ENCODE assay signal across 13 mouse cellular contexts in genomic region chr9:62353784-62354183, GRCm38 (mm10). TPM values are rescaled to one million over a fixed set of nuclear protein-coding genes. Genes with fewer than 3 reads are reported as not detected.
DNase-seq lines count a peak whose midpoint lies in the region; ATAC-seq lines count a peak whose summit lies in the region.
"Had no signal": no experiment of that assay in that cellular context is flagged by ENCODE, and none has a peak within 500 bp of the region (broad histone marks: within the 10 kb centered on the region; RNA-seq: fewer than 3 reads in every experiment).

No protein-coding gene starts in this region.

- no peak overlapping the region for H3K4me3 ChIP-seq in forebrain, embryonic 10.5 days
- no peak overlapping the region for H3K4me3 ChIP-seq in forebrain, embryonic 14.5 days (ENCODE audit: low read depth, low read length)
- H3K4me3 ChIP-seq: embryonic facial prominence, embryonic 12.5 days; neural tube, embryonic 13.5 days had no signal

- DNase-seq in forebrain, embryonic 10.5 days (ENCODE audit: extremely low spot score, low spot score) = no peak
- DNase-seq in forebrain, embryonic 14.5 days (ENCODE audit: low spot score) = no peak
- DNase-seq in MEL-GATA-1-ER (ENCODE audit: extremely low read depth, low read depth) = peak; percentile 89
- no peak for DNase-seq in left cerebral cortex, adult 9 months (ENCODE audit: low spot score in 2 of 2)
- DNase-seq in gastrocnemius, postnatal 25 days = no peak
- DNase-seq in layer of hippocampus, adult 9-11 months = no peak
- DNase-seq: layer of hippocampus, postnatal 36 days; lung, postnatal 10 days had no signal

- no peak overlapping the region for H3K9ac ChIP-seq in forebrain, embryonic 14.5 days (ENCODE audit: low read length)
- H3K9ac ChIP-seq: embryonic facial prominence, embryonic 12.5 days; neural tube, embryonic 13.5 days had no signal

- no peaks in the 10 kb centered on the region for H3K27me3 ChIP-seq in forebrain, embryonic 10.5 days (ENCODE audit: poor library complexity, severe bottlenecking)
- no peaks in the 10 kb centered on the region for H3K27me3 ChIP-seq in forebrain, embryonic 14.5 days (replicated peaks; ENCODE audit: control insufficient read depth, insufficient read depth, low read length)
- H3K27me3 ChIP-seq: embryonic facial prominence, embryonic 12.5 days; neural tube, embryonic 13.5 days had no signal

- H3K4me1 ChIP-seq in forebrain, embryonic 10.5 days = peaks cover 62% of the 10 kb centered on the region
- peaks cover 8% of the 10 kb centered on the region for H3K4me1 ChIP-seq in forebrain, embryonic 14.5 days (ENCODE audit: control insufficient read depth, insufficient read depth, low read length)

- peaks cover 67% of the 10 kb centered on the region for H3K36me3 ChIP-seq in forebrain, embryonic 10.5 days (replicated peaks)
- peaks cover 15% of the 10 kb centered on the region for H3K36me3 ChIP-seq in forebrain, embryonic 14.5 days (ENCODE audit: control insufficient read depth, insufficient read depth, low read length)

- H3K9me3 ChIP-seq in forebrain, embryonic 10.5 days = no peaks in the 10 kb centered on the region
- H3K9me3 ChIP-seq in forebrain, embryonic 14.5 days (replicated peaks; ENCODE audit: control insufficient read depth, low read length) = no peaks in the 10 kb centered on the region
- H3K9me3 ChIP-seq: embryonic facial prominence, embryonic 12.5 days; neural tube, embryonic 13.5 days had no signal

- H3K27ac ChIP-seq in forebrain, embryonic 10.5 days = peak overlapping the region; percentile 3; the same call in 1 of the 2 replicates
- H3K27ac ChIP-seq in forebrain, embryonic 14.5 days (ENCODE audit: low read depth, low read length) = no peak overlapping the region
- H3K27ac ChIP-seq: embryonic facial prominence, embryonic 12.5 days; neural tube, embryonic 13.5 days had no signal

- H3K4me2 ChIP-seq in forebrain, embryonic 14.5 days (ENCODE audit: low read length) = no peak overlapping the region
- H3K4me2 ChIP-seq: embryonic facial prominence, embryonic 12.5 days; neural tube, embryonic 13.5 days had no signal

- ATAC-seq in forebrain, embryonic 14.5 days = no peak
- ATAC-seq in granulocyte monocyte progenitor cell, adult 5-6 weeks (replicated peaks; ENCODE audit: poor library complexity, severe bottlenecking) = peak; percentile 95
- ATAC-seq in monocyte, adult 5-6 weeks (replicated peaks; ENCODE audit: insufficient number of reproducible peaks, low FRiP score, low TSS enrichment, poor library complexity, severe bottlenecking) = peak; percentile 84
- ATAC-seq: hindbrain, embryonic 16.5 days had no signal

- 82% methylated on average over 7 of the region's 7 CpGs for whole genome bisulfite sequencing in forebrain, embryonic 10.5 days
- WGBS in forebrain, embryonic 14.5 days = 68% methylated on average over 7 of the region's 7 CpGs

RNA-seq across cellular contexts. Expression of gene Anp32a, which starts 12.7 kb away (rescaled TPM):
- polyA plus RNA-seq in forebrain, embryonic 10.5 days (2016; fragmentation: Nextera tagmentation; extraction: Ambion mirVana) = 224 and 281 TPM in 2 replicates
- polyA plus RNA-seq in forebrain, embryonic 14.5 days (2014; fragmentation: Nextera tagmentation; extraction: Ambion mirVana) = 115 and 118 TPM in 2 replicates
- total RNA-seq in granulocyte monocyte progenitor cell, adult 5-6 weeks (2014; fragmentation: Nextera tagmentation) = 212 and 423 TPM in 2 replicates
- 721 and 833 TPM in 2 replicates for total RNA-seq in granulocyte monocyte progenitor cell, adult 5-6 weeks (2017)
- total RNA-seq in monocyte, adult 5-6 weeks (2017) = 648 to 883 TPM (median 742 TPM) in 3 replicates
- 10 to 100 TPM; 59.4 to 67.3 TPM for total RNA-seq in gastrocnemius, postnatal 25 days (2021)
